Mouse (Mus musculus) limb, embryonic 10.5 days (tissue): ENCODE measurements around the gene Otulin. TPM values are rescaled to one million over a fixed set of nuclear protein-coding genes. Genes with fewer than 3 reads are reported as not detected.

ENCODE experiments used
- DNase-seq: peaks from one replicate; pipeline ENCODE4 v3.0.0-alpha.2; 2017; ENCODE audit warnings: low spot score
- H3K27ac ChIP-seq: fragments of 300-500 bp; sonication (generic); 2 replicates; pipeline ENCODE4 v1.5.1; 2016; ENCODE audit warnings: mild to moderate bottlenecking
- H3K27me3 ChIP-seq: fragments of 300-500 bp; sonication (generic); 2 replicates; pipeline ENCODE4 v1.6.1; 2016; ENCODE audit warnings: low read depth, mild to moderate bottlenecking; ENCODE audit not compliant: poor library complexity, severe bottlenecking
- H3K36me3 ChIP-seq: fragments of 300-500 bp; sonication (generic); 2 replicates; pipeline ENCODE4 v1.6.1; 2016; ENCODE audit warnings: mild to moderate bottlenecking, moderate library complexity
- H3K4me1 ChIP-seq: fragments of 300-500 bp; sonication (generic); 2 replicates; pipeline ENCODE4 v1.6.1; 2016
- H3K4me3 ChIP-seq: fragments of 300-500 bp; sonication (generic); 2 replicates; pipeline ENCODE4 v1.5.1; 2016; ENCODE audit warnings: mild to moderate bottlenecking, moderate library complexity
- H3K9me3 ChIP-seq: fragments of 300-500 bp; sonication (generic); replicated peaks from 2 replicates; pipeline ENCODE4 v1.6.1; 2016; ENCODE audit warnings: mild to moderate bottlenecking
- WGBS: fragments of 180-500 bp; shearing (Covaris S2); methylation state at CpG from one replicate; pipeline ENCODE4 v1.1.7; 2016; 5-methylcytosine and 5-hydroxymethylcytosine counted together
- microRNA-seq: library from miRNA; unstranded; fragments of <30 nt; microRNA quantifications from one replicate; pipeline ENCODE4, GENCODE M21; 2017
- polyA plus RNA-seq: library from polyadenylated mRNA; unstranded; fragments of >200 nt; fragmentation: Nextera tagmentation; extraction: Ambion mirVana; gene quantifications from 2 replicates; pipeline ENCODE4 v1.2.1, GENCODE M21; 2016

Gene Otulin
- polyA plus RNA-seq, 1 experiment from 2014 or later: 28.9 TPM

- H3K27me3 ChIP-seq: peaks cover 6% of the 10 kb centered on the region; the same call in 1 of the 2 replicates
- 65% methylated on average over 10 of the region's 10 CpGs for WGBS
- H3K4me1 ChIP-seq: no peaks in the 10 kb centered on the region
- no peaks in the 10 kb centered on the region for H3K9me3 ChIP-seq
- no peak for DNase-seq
- no peaks in the 10 kb centered on the region for H3K36me3 ChIP-seq
- no peak overlapping the region for H3K27ac ChIP-seq
- no peak overlapping the region for H3K4me3 ChIP-seq
Observed at GRCm38 (mm10) chr15:27493516-27493915, 137.0 kb downstream of the Otulin start.

GRCm38 (mm10) chr15:27492734-27493133, 137.8 kb downstream of the Otulin start:
- Histone ChIP-seq H3K9me3 (no peaks in the 10 kb centered on the region), H3K27ac (no peak overlapping the region), H3K36me3 (no peaks in the 10 kb centered on the region), H3K4me1 (peaks cover 5% of the 10 kb centered on the region; the same call in 1 of the 2 replicates), H3K27me3 (peaks cover 11% of the 10 kb centered on the region; the same call in 1 of the 2 replicates), H3K4me3 (no peak overlapping the region)
- DNase-seq: no peak
- WGBS: 66% methylated on average over 1 of the region's 1 CpGs

Small RNAs within 50 kb of the gene (microRNA-seq; reads per million reads assigned to microRNA genes)
- gene Mir7117: not detected

Other genes starting within 250 kb of the Otulin start
- 3.1 and 3.2 TPM in 2 replicates for gene Ank, start 164.0 kb downstream of the Otulin start, polyA plus RNA-seq
- gene Otulinl, start 50.9 kb upstream of the Otulin start, polyA plus RNA-seq: 2.9 and 6.2 TPM in 2 replicates